Mouse (Mus musculus): ENCODE results near the gene Creg2.

GRCm38 (mm10) chr1:39666751-39667252, 15.5 kb upstream of the Creg2 start:
- TF ChIP-seq POLR2A (IDR thresholded peaks at IDR 0.05; ENCODE audit: low read depth, low read length), result no peak
- TF ChIP-seq CTCF (IDR thresholded peaks at IDR 0.05; ENCODE audit: borderline replicate concordance, insufficient read depth, low read length), result no peak

Data from embryonic fibroblast, embryonic 13.5 days (primary cell).